Mouse (Mus musculus): ENCODE data around the gene Josd2.

The Josd2 gene

GRCm38 (mm10) chr7:44467811-44468411, at the start of gene Josd2:
Gene Josd2 (plus strand): TSS chr7:44467980.
- peak; percentile 91 to 95 for DNase-seq

GRCm38 (mm10) chr7:44427666-44428065, 40.1 kb upstream of the Josd2 start:
- DNase-seq, result no peak

- peak; percentile 11 to 42 for DNase-seq
These were observed 39.4 kb upstream of the Josd2 start for GRCm38 (mm10) chr7:44428171-44428950.

GRCm38 (mm10) chr7:44428968-44429521, 38.7 kb upstream of the Josd2 start, which contains the start of gene Lrrc4b:
Gene Lrrc4b (plus strand): TSS chr7:44429018.
- DNase-seq, result peak; percentile 6 to 27

- DNase-seq, result no peak
These were observed 38.0 kb upstream of the Josd2 start for GRCm38 (mm10) chr7:44429534-44430488.

- no peak for DNase-seq
These were observed 35.2 kb upstream of the Josd2 start for GRCm38 (mm10) chr7:44432550-44432949.

- DNase-seq, result peak; percentile 18 to 23
These were observed 34.4 kb upstream of the Josd2 start for GRCm38 (mm10) chr7:44433371-44433770.

- DNase-seq, result no peak
These were observed 33.7 kb upstream of the Josd2 start for GRCm38 (mm10) chr7:44434089-44434488.

- DNase-seq, result no peak
These were observed 32.0 kb upstream of the Josd2 start for GRCm38 (mm10) chr7:44435796-44436195.

- peak in 1 of 2 experiments; percentile 19 for DNase-seq
These were observed 31.5 kb upstream of the Josd2 start for GRCm38 (mm10) chr7:44436267-44436666.

GRCm38 (mm10) chr7:44437188-44437587, 30.6 kb upstream of the Josd2 start:
- no peak for DNase-seq

GRCm38 (mm10) chr7:44437933-44438332, 29.8 kb upstream of the Josd2 start:
- DNase-seq, result no peak

GRCm38 (mm10) chr7:44439696-44440095, 28.1 kb upstream of the Josd2 start:
- no peak for DNase-seq

GRCm38 (mm10) chr7:44440479-44440878, 27.3 kb upstream of the Josd2 start:
- no peak for DNase-seq

- no peak for DNase-seq
These were observed 26.6 kb upstream of the Josd2 start for GRCm38 (mm10) chr7:44441180-44441579.

GRCm38 (mm10) chr7:44441648-44442109, 26.1 kb upstream of the Josd2 start:
- DNase-seq, result peak in 1 of 2 experiments; percentile 47

GRCm38 (mm10) chr7:44442407-44442821, 25.4 kb upstream of the Josd2 start:
- DNase-seq, result peak in 1 of 2 experiments; percentile 22

- DNase-seq, result peak in 1 of 2 experiments; percentile 34
These were observed 24.3 kb upstream of the Josd2 start for GRCm38 (mm10) chr7:44443268-44444173.

- DNase-seq, result peak in 1 of 2 experiments; percentile 25
These were observed 22.8 kb upstream of the Josd2 start for GRCm38 (mm10) chr7:44444886-44445527.

- no peak for DNase-seq
These were observed 22.3 kb upstream of the Josd2 start for GRCm38 (mm10) chr7:44445528-44445923.
